In the genomic region with DNA sequence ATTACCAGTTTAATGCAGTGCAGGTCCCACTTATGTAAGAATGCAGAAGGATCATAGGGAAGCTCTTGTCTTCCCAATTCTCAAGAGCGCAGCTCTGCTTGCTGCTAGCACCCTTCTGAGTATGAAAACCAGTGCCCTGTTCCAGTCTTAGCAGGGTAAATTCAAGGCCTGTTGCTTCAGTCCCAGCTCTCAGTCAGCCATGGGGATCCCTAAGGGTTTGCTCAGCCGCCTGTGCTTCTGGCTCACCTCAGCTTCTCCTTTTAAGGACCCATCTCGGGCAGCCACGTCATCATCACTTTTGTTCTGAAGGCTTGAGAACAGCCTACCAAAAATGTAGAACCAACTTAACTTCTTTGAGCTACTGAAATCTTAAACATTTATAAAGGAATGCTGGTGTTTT, we compare ENCODE assay signal across 10 mouse cellular contexts. TPM values are rescaled to one million over a fixed set of nuclear protein-coding genes. Genes with fewer than 3 reads are reported as not detected.
DNase-seq lines count a peak whose midpoint lies in the region; ATAC-seq and TF ChIP-seq lines count a peak whose summit lies in the region.
"Had no signal": no experiment of that assay in that cellular context is flagged by ENCODE, and none has a peak within 500 bp of the region (broad histone marks: within the 10 kb centered on the region; RNA-seq: fewer than 3 reads in every experiment).

No protein-coding gene starts in this region.

- ATAC-seq in granulocyte monocyte progenitor cell, adult 5-6 weeks (replicated peaks; ENCODE audit: poor library complexity, severe bottlenecking): peak; percentile 80
- no peak for ATAC-seq in lung, embryonic 14.5 days (ENCODE audit: insufficient read depth)
- ATAC-seq in forebrain, embryonic 14.5 days: no peak

- H3K79me2 ChIP-seq in heart, adult 2 months (replicated peaks; ENCODE audit: control insufficient read depth, insufficient read depth, low read length): peaks cover 7% of the 10 kb centered on the region

- no peak overlapping the region for H3K9ac ChIP-seq in heart, adult 2 months (ENCODE audit: low read depth, low read length)
- no peak overlapping the region for H3K9ac ChIP-seq in lung, embryonic 14.5 days
- H3K9ac ChIP-seq in forebrain, embryonic 14.5 days (ENCODE audit: low read length): no peak overlapping the region
- H3K9ac ChIP-seq: liver, embryonic 13.5 days had no signal

- no peak for TF ChIP-seq EP300 in heart, adult 2 months (IDR thresholded peaks at IDR 0.05; ENCODE audit: insufficient read depth, low read depth, low read length)

- H3K9me3 ChIP-seq in lung, embryonic 14.5 days (ENCODE audit: low read depth, low read length): no peaks in the 10 kb centered on the region
- no peaks in the 10 kb centered on the region for H3K9me3 ChIP-seq in forebrain, embryonic 14.5 days (replicated peaks; ENCODE audit: control insufficient read depth, low read length)
- H3K9me3 ChIP-seq: liver, embryonic 13.5 days had no signal

- no peaks in the 10 kb centered on the region for H3K27me3 ChIP-seq in heart, adult 2 months (ENCODE audit: control insufficient read depth, insufficient read depth, low read length)
- H3K27me3 ChIP-seq in lung, embryonic 14.5 days (ENCODE audit: insufficient read depth, low read length): no peaks in the 10 kb centered on the region
- no peaks in the 10 kb centered on the region for H3K27me3 ChIP-seq in forebrain, embryonic 14.5 days (replicated peaks; ENCODE audit: control insufficient read depth, insufficient read depth, low read length)
- H3K27me3 ChIP-seq: liver, embryonic 13.5 days had no signal

- intact Hi-C loops in heart, adult 2 months (cut with DNase I): no loop called here
- intact Hi-C loops in heart, postnatal 36 days (cut with DNase I): no loop called here

- H3K36me3 ChIP-seq in heart, adult 2 months (ENCODE audit: control insufficient read depth, insufficient read depth, low read length): peaks cover 38% of the 10 kb centered on the region
- H3K36me3 ChIP-seq in lung, embryonic 14.5 days (ENCODE audit: insufficient read depth): no peaks in the 10 kb centered on the region; the same call in 1 of the 2 replicates
- no peaks in the 10 kb centered on the region for H3K36me3 ChIP-seq in forebrain, embryonic 14.5 days (ENCODE audit: control insufficient read depth, insufficient read depth, low read length)
- H3K36me3 ChIP-seq: liver, embryonic 13.5 days had no signal

- H3K4me1 ChIP-seq in heart, adult 2 months (ENCODE audit: control insufficient read depth, insufficient read depth, low read length): peaks cover 23% of the 10 kb centered on the region
- H3K4me1 ChIP-seq in lung, embryonic 14.5 days (ENCODE audit: insufficient read depth): no peaks in the 10 kb centered on the region
- H3K4me1 ChIP-seq in forebrain, embryonic 14.5 days (ENCODE audit: control insufficient read depth, insufficient read depth, low read length): no peaks in the 10 kb centered on the region

- peak overlapping the region; percentile 18; the same call in 1 of the 2 replicates for H3K27ac ChIP-seq in heart, adult 2 months
- H3K27ac ChIP-seq in lung, embryonic 14.5 days (ENCODE audit: low read depth): peak overlapping the region; percentile 70
- no peak overlapping the region for H3K27ac ChIP-seq in forebrain, embryonic 14.5 days (ENCODE audit: low read depth, low read length)
- H3K27ac ChIP-seq: liver, embryonic 13.5 days had no signal

- WGBS in heart, adult 2 months: 30% methylated on average over 4 of the region's 4 CpGs
- 75% methylated on average over 4 of the region's 4 CpGs for WGBS in lung, embryonic 14.5 days
- 94% methylated on average over 4 of the region's 4 CpGs for WGBS in forebrain, embryonic 14.5 days

- no peak overlapping the region for H3K4me2 ChIP-seq in lung, embryonic 14.5 days
- H3K4me2 ChIP-seq in forebrain, embryonic 14.5 days (ENCODE audit: low read length): no peak overlapping the region
- H3K4me2 ChIP-seq: liver, embryonic 13.5 days had no signal

- no peak overlapping the region for H3K4me3 ChIP-seq in heart, adult 2 months
- no peak overlapping the region for H3K4me3 ChIP-seq in lung, embryonic 14.5 days (ENCODE audit: low read depth, low read length)
- H3K4me3 ChIP-seq in forebrain, embryonic 14.5 days (ENCODE audit: low read depth, low read length): no peak overlapping the region
- H3K4me3 ChIP-seq: liver, embryonic 13.5 days had no signal

- DNase-seq in heart, adult 2 months: peak in 1 of 2 experiments; percentile 50
- no peak for DNase-seq in heart, postnatal 36 days
- DNase-seq in lung, embryonic 14.5 days: no peak
- peak; percentile 32 to 49 for DNase-seq in thymus, adult 18-20 months
- no peak for DNase-seq in cerebellum, postnatal 25 days
- DNase-seq in forebrain, embryonic 14.5 days (ENCODE audit: low spot score): no peak
- DNase-seq in left cerebral cortex, adult 8-10 months (ENCODE audit: low spot score in 2 of 2): no peak
- DNase-seq: kidney, adult 18-20 months; liver, embryonic 13.5 days had no signal

- TF ChIP-seq CTCF in heart, adult 2 months (IDR thresholded peaks at IDR 0.05): no peak
- TF ChIP-seq CTCF in lung, embryonic 14.5 days (IDR thresholded peaks at IDR 0.05; ENCODE audit: low read depth): no peak

- TF ChIP-seq POLR2A in heart, adult 2 months (IDR thresholded peaks at IDR 0.05; ENCODE audit: insufficient read depth, low read depth, low read length): no peak

RNA-seq across cellular contexts. Expression of a gene that starts 25.9 kb away (rescaled TPM):
- total RNA-seq in heart, adult 2 months (2021): 10 to 100 TPM; 54.7 to 59.0 TPM
- polyA plus RNA-seq in heart, adult 2 months (2012; rRNA removed): 66.7 and 86.2 TPM in 2 replicates
- total RNA-seq in heart, postnatal 36 days (2021): 10 to 100 TPM; 56.4 to 59.3 TPM
- 84.7 and 119 TPM in 2 replicates for total RNA-seq in granulocyte monocyte progenitor cell, adult 5-6 weeks (2014; fragmentation: Nextera tagmentation)
- 63.4 and 75.4 TPM in 2 replicates for total RNA-seq in granulocyte monocyte progenitor cell, adult 5-6 weeks (2017)
- polyA plus RNA-seq in lung, embryonic 14.5 days (2014; fragmentation: Nextera tagmentation; extraction: Ambion mirVana): 39.4 and 51.6 TPM in 2 replicates
- polyA plus RNA-seq in forebrain, embryonic 14.5 days (2014; fragmentation: Nextera tagmentation; extraction: Ambion mirVana): 55.3 and 64.6 TPM in 2 replicates
- 100 to 1,000 TPM; 120 to 139 (median 129) TPM for total RNA-seq in left cerebral cortex, adult 8-10 months (2022)

RNA-seq across cellular contexts. Expression of a gene that starts 39.9 kb away (rescaled TPM):
- 1 to 10 TPM; 6.9 to 7.0 TPM for total RNA-seq in heart, adult 2 months (2021)
- polyA plus RNA-seq in heart, adult 2 months (2012; rRNA removed): 5.4 and 8.3 TPM in 2 replicates
- total RNA-seq in heart, postnatal 36 days (2021): 1 to 10 TPM; 7.4 to 8.5 TPM
- total RNA-seq in granulocyte monocyte progenitor cell, adult 5-6 weeks (2014; fragmentation: Nextera tagmentation): 6.7 and 7.7 TPM in 2 replicates
- 4.0 and 5.6 TPM in 2 replicates for total RNA-seq in granulocyte monocyte progenitor cell, adult 5-6 weeks (2017)
- 4.4 TPM in 2 replicates for polyA plus RNA-seq in lung, embryonic 14.5 days (2014; fragmentation: Nextera tagmentation; extraction: Ambion mirVana)
- 2.9 and 4.2 TPM in 2 replicates for polyA plus RNA-seq in forebrain, embryonic 14.5 days (2014; fragmentation: Nextera tagmentation; extraction: Ambion mirVana)
- 10 to 100 TPM; 19.5 to 21.7 (median 20.3) TPM for total RNA-seq in left cerebral cortex, adult 8-10 months (2022)

Comparison
In these comparisons a context has a peak if more than half of its experiments do, and no peak if none do; other contexts are left out.
1. DNase-seq: peak in thymus, adult 18-20 months (2 of 2); none in heart, postnatal 36 days (0 of 2), lung, embryonic 14.5 days (single experiment), cerebellum, postnatal 25 days (0 of 2), forebrain, embryonic 14.5 days (single experiment) and left cerebral cortex, adult 8-10 months (0 of 2).